Mouse (Mus musculus) embryonic fibroblast, embryonic 13.5 days (primary cell): ENCODE data around the gene Nrbf2.

Experiments
- CTCF ChIP-seq: IDR thresholded peaks from 2 replicates; pipeline ENCODE4 v1.5.1; 2011; ENCODE audit warnings: mild to moderate bottlenecking, control low read depth, low read length, moderate library complexity, borderline replicate concordance; ENCODE audit not compliant: insufficient read depth
- POLR2A ChIP-seq: IDR thresholded peaks from 2 replicates; pipeline ENCODE4 v1.6.1; 2011; ENCODE audit warnings: low read depth, mild to moderate bottlenecking, control low read depth, low read length, moderate library complexity

DNA sequence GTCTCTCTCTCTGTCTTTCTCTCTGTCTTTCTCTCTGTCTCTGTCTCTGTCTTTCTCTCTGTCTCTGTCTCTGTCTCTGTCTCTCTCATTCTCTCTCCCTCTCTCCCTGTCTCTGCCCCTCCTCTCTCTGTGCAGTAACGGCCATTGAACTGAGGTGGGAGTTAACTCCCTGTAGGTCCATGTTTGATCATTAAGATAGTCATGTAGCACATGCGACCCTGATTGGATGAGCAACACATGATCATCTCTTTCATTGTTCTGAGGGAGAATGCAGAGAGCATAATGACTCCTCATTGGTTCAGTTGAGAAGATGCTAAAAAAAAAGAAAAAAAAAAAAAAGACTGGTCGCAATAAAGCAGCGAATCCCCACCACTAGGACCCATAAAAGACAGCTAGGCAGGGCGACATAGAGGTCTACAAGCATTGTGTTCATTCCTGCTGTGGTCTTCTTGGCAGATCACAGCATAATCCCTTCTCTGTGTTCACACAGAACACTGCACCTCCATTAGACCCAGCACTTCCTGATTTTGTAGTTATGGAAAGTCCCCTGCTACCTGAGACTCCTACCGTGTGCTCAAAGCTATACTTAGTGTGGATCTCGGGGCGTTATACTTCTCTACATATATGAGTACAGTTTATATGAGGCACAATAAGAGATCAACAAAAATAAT, 11.5 kb upstream of the Nrbf2 start:
- TF ChIP-seq CTCF = no peak
- TF ChIP-seq POLR2A = no peak
